Mouse (Mus musculus) thymus, postnatal 0 days (tissue): ENCODE data around the gene Fads6. TPM values are rescaled to one million over a fixed set of nuclear protein-coding genes. Genes with fewer than 3 reads are reported as not detected.

Experiments
- DNase-seq: peaks from one replicate; pipeline ENCODE4 v3.0.0-alpha.2; 2015; ENCODE audit warnings: low spot score
- polyA plus RNA-seq: library from polyadenylated mRNA; unstranded; fragments of >200 nt; fragmentation: Nextera tagmentation; extraction: Ambion mirVana; gene quantifications from 2 replicates; pipeline ENCODE4 v1.2.1, GENCODE M21; 2015

Fads6 gene
- polyA plus RNA-seq, 1 experiment from 2014 or later, result 0.39 TPM

DNA sequence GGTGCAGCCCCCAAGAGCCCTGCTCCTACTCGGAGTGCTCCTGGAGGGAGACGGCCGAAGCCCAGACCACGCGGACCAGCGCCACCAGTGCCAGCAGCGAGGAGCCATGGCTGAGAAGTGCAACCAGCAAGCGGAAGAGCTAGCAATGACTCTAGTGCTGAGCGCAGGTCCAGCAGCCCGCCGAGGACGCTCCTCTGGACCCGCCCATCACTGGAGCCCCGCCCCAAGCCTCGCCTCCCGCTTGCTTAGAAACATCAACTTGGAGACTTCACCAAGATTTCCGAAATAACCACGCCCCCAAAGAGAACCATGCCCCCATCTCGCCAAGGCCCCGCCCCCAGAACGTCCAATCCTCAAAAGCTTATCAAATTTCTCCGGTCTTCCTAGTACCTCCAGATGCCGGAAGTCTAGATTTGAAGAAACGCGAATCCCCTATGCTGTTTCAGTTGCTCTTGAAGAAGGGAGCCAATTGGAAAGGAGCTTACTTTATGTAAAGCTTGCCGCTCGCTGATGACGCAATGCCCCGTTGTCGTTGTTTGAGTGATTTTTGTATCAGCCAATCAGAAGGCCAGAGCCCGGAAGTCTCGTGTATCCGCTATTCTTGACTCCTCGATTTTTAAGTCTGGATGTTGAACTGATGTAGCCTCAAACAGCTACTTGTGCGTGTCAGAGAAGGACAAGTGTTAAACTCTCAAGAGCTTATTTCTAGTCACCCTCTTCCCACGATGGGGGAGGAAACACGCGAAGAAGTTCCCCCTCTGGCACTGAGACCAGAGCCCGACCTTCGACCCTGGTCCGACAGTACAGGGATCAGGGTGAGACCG is 20.5 kb downstream of the Fads6 start, which contains the start of gene Fdxr:
TSS of gene Fdxr (minus strand) at position 271 of the 824 bp plus-strand sequence.
- DNase-seq, result peak; percentile 100

DNA sequence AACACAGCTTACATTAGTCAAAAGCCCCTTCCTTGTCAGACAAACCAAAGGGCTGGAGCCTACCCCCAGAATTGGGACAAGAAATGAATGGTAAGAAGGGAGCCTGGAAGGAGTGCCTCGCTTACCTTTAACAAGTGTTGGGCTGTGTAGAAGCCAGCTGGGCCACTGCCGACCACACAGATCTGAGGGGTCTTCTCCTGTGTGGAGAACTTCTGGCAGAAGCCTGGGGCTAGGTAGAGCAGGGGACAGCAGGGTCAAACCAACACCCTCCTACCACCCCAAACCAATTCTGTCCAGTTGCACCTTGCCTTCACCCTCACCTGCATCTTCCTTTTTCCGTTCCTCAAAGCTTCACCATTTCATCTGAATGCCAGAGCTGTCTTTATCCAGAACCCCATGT is 21.5 kb downstream of the Fads6 start:
- DNase-seq, result no peak

DNA sequence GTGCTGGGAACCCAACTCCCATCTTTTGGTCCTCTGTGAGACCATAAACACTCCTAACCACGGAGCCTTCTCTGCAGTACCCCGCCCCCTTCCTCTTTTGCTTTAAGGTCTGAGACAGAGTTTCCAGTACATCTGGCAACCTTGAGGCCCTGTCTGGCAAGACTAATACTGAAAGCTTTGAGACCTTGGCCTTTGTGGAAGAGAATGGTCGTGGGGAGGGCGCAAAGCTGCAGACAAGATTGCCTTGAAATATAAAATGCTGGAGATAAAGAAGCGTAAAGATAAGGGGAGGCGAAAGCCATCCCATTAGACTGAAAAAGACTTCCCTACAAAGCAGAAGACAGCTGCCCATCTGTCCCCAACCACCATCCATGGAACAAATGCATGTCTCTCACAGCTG is 22.0 kb downstream of the Fads6 start:
- no peak for DNase-seq

DNA sequence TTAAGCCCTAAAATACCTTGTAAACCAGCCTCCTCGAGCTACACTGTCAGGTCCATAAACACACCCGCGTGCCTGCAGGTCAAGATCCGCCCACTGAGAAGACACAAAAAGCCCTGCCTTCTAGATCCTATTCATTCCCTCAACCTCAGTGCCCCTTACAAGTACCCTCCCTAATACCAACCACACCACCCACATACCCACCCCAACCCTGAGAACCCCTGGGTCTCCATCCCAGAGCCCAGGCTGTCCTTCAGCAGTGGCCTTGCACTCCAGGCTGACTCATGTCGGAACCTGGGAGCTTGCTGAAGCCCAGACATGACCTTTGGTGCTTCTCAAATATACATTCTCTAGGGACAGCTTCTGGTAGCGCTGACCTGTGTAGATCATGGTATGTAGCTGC is 22.7 kb downstream of the Fads6 start:
- no peak for DNase-seq

DNA sequence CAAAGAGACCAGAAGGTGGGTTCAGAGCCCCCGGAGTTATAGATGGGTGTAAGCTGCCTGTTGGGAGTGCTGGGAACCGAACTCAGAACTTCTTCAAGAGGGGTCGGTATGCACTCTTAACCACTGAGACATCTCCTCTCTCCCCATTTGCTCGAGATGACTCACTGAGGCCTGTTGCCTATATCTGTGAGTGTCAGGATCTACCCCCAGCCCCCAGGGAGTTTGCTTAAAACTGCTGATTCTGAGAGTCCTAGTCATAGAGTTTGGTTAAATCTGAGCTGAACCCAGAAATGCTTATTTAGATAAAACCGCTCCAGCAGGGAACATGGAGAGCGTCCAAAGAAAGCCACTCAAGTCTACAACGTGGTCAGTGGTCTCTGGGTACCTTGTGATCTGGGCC is 23.3 kb downstream of the Fads6 start:
- no peak for DNase-seq

DNA sequence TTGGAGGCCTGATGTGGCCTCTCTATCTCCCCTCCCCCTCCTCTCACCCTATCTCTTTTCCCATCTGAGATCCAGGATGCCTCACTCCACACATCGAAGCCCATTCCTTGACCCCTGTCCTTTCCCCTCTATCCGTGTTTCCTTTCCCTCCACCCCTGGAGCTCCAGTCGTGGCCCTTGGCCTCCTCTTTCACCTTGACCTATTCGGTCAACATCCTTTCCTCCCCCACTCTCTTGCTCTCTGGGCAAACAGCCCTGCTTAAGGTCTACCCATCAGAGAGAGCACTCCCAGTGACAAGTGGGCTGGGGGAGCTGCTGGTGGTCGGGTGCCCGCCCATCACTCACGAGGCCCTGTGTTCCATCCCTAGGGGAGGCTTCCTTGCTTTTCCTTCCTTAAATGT is 23.7 kb downstream of the Fads6 start:
- DNase-seq, result no peak

DNA sequence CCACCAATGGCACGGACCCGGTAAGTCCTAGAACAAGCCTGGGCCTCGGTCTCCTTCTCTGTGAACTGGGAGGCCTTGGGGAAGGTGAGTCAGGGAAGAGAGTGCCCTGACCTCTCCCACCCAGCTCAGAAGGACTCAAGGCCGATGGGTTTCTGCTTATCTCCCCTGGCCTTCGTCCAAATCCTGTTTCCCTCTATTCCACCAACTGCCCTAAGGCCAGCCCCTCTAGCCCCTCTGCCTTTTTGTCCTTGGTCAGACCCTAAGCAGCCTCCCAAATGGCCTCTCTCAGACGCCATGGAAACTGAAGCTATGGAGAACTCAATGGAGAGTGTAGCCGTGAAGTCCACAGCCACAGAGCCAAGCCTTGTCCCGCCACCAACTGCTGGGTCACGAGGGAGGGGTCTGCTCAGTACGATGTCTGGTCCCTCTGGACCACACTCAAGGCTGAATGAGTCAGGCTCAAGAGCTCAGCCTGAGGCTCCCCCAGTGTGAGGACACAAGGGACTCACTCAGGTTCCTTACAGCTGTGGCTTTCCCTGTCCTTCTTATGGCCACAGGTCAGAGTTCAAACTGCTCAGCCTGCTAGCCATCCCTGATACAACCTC is 24.5 kb downstream of the Fads6 start:
- no peak for DNase-seq

DNA sequence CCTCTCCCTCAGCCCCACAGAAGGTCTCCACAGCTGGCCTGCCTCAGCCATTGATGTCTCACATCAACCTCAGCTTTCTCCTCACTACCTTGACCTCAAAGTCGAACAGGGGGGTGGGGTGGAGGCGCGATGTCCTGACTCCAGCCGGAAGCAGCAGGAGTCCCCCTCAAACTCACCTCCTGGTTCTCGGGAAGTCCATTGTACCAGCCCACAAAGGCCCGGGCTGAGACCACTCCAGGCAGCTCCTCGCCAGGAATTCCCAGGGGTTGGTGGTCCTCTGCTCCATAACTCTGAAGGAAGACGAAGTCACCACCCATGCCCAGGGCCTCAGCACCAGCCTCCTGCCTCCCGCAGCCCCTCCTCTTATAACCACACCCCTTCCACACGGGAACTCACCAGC is 26.0 kb downstream of the Fads6 start:
- no peak for DNase-seq

DNA sequence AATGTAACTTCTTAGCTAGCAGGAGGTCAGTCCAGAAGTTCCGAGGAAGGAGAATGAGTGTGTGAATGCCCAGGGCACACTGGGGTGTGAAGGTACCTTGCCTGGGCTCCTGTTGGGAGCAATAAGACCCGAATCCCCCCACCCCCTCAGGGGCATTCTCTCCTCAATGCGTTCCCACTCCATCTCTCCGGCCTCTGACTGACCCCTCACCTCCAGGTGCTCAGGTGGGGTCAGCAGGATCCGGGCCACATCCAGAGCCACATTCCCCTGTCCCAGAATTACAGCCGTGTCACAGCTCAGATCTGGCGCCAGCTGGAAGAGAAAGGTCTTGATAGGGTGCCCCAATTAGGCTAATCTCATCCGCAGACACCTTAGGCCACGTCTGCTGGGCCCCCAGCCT is 26.4 kb downstream of the Fads6 start:
- DNase-seq, result no peak

DNA sequence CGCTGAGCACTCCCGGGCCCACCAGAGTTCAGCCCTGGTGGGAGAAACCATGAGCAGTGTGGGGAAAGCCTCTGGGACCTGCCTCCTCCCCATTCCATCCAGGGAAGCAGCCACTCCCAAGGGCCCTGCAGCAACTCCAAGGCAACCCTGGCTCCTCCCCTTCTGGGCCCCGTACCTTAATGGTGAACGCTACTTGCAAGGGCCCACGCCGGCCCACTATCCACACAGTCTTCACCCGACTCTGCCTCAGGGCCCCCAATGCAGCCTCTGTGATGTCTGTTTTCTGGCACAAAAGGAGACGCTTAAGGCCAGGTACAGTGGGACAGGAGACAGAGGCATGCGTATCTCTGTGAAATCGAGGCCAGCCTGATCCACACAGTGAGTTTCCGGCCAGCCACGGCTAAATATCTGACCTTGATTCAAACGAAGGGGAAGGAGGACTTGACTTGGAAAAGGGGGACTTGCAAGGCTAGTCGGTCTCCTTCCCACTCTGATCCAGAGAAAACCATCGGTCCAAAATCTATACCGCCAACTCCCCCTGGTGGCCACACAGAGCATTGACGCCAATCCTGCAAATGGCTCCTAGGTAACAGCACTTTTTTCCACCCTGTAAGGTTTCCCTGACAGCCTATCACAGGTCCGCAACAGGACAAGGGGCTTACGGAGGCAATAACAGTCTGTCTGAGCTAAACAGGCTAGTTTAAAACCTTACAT is 27.2 kb downstream of the Fads6 start:
- peak; percentile 58 for DNase-seq

DNA sequence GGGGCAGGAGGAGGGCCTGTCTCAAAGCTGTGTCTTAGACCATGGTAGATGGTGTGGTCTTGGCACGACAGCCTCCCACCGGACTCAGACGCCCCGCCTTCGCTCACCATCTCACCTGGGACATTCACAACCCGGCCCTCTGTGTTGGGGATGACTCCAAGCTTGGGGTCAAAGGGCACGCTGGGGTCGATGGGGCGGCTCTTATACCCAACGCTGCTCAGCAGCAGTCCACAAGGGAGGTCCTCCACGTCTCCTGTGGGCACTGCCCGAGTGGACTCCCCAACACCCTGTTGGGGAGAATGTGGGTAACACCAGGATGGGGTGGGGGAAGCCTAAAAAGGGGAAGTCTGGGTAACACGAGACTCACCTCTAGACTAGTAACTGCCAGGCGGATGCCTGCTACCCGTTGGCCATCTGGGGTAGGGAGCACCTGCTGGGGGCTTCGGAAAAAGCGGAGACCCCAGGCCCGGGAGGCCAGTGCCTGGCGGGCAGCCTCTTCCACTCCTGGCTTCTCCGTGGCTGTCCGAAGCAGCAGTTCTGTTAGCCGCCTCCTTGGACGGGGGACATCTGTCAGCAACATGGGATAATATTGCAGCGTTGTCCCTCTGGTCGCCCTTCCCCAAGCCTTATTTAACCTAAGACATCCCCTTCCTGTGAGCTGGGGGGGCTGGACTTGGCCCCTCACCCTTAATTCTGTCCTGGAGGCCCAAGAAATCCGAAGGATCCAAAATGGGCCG is 28.0 kb downstream of the Fads6 start:
- no peak for DNase-seq

DNA sequence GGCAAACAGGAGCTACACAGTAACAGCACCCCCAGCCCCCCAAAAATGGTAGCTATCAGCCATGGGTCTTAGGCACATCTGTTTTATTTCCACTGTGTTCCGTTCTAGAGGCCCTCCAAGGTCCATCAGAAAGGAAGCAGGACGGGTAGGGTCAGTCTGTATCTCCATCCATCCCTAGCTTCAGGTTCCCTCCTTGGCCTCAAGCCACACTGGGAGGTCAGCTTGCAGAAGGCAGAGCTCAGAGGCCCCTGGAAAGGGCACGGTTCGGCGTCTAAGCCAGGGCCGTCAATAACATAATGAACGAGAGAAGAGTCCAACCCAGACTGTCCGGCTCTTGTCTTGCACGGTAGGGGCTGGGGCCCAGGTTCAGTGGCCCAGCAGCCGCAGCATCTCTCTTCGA is 29.5 kb downstream of the Fads6 start:
- no peak for DNase-seq

DNA sequence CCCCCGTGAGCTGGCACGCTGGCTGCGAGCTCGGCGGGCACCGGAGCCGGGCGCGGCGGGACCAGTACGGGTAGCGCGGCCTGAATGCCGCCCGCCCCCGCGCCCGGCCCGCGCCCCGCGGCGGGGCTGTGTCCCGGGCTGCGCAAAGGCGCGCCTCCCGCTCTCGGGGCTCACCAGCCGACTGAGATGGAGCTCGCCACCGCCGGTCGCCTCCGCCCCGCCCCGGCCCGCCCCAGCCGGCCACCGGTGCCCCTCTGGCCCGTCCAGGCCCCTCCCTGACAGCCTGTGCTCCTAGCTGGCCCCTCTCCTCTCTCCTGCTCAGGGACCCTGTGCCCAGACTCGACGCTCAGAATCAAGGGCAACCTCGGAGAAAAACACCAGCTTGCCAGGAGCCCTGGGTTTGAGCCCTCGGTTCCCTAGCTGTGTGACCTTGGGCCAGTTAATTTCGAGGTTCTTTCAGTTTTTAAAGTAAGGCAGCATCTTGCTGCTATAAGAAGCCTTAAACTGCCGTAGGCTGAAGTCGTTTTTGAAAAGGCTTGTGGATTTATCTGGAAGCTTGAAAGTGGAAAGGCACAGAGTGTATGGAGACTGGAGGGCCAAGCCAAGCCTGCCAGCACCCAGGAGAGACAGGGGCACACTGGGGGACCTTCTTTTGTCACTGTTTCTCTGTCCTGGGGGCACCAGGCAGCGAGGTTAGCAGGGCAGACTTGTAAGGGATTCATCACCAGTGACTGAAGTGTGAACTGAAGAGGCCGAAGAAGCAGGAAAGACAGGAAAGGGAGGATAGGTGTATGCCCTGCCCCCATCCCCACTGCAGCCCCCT is 30.2 kb downstream of the Fads6 start, which contains the start of gene Grin2c:
TSS of gene Grin2c (minus strand) at position 183 of the 823 bp plus-strand sequence.
- no peak for DNase-seq

DNA sequence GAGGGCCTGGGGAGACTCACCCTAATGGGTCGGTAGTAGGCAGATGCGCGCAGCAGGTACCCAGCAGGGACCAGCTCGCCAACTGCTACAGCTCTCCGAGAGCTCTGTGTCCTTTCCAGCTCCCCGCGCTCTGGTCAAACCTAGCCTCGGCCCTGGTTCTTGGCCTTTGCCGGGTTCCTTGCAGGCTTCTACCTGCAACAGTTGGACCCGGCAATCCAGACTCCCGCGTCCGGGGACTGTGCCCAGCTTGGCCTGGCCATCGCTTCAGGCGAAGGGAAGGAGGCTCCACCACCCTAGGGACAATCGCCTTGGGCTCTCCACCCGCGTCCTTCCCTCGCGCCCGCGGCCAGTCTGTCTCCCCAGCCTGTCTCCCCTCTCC is 31.1 kb downstream of the Fads6 start:
- no peak for DNase-seq

DNA sequence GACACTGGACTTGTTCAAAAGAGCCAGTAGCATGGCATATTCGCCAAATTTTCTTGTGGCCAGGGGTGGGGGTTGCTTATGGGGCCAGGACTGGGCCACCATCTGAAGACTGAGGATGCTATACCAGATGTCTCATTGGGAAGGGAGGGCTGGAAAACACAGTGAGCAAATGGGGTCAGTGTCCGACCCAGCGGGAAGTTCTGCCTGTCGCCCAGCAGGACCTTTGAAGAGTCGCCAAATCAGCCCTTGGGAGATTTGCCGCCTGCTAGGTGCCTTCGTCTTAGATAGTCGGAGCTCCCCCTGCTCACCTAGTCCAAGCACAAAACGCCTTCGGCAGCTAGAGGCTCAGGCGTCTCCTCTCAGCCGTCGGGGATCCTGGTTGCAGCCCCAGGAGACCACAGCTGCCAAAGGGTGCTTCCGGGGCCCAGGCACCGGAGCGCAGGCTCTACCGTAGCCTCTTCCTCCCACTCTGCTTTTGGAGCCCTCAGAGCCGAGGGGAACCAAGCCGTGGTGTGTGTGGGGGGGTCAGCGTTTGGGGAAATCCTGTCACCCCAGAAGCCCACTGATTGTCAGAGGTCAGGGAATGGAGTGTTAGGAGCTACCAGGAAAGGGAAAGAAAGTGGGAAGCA is 31.6 kb downstream of the Fads6 start:
- peak; percentile 39 for DNase-seq

DNA sequence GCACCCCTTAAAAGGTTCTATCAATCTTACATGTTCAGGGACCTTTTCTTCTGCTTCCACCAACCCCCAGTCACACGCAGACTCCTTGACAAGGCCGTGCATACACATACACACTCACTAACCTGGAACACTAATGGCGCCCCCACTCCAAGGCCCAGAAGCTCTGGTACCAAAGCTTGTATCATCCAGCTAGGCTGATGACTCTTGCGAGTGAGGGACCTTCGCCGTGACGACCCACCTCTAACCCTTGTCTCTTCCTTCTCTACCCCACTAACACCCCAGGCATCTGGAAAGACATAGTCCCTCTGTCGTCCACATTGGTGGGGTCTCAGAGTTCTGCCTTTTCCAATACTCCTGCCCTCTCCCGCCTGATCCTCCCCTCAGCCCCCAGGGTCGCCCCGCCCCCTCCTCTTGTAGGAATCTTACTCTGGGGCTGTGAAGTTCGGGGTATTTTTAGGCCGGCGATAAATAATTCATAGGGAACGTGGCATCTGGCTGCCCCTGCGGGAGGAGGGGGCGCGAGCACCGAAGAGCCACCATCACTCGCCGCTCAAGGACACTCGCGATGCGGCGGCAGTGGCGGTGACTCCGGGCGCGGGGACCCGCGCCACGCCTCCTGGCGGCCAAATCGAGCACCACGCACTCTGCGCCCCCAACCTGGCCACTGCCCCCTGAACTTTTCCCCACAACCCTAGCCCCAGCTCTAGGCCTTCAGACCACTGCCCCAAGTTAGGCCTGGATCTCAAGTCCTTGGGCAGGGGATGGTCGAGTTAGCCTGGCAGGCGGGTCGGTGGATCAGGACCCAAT is 32.4 kb downstream of the Fads6 start:
- peak; percentile 55 for DNase-seq

DNA sequence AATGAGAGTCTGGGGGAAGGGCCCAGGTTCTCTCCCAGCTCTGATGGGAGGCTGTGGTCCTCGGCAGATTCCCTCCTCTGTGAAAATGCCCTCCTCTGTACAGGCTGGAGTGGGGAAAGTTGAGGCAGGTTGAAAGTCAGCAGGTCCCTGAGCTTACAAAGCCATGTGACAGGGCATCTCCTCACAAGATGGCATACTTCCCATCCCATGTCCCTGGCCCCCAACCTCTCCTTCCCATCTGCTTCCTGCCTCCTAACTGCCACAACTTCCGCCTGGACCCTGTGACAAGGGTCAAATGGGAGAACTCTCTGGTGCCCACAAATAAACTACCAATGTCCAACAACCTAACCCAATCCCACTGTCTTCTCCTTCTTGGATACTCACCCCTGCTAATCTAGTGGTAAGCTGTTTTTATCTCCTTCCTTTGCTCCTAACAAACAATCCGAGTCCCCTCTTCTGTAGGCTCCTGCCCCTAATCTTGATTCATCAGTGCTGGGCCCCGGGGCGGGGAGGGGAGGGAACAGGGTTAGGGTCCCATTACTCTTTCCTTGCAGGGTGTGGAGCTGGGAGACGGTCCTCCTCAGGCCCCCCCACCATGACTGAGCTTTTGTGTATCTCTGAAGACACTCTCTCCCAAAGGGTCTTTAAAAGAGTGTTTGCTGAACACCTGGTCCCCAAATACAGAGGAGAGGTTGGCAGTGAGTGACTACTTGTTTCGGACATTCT is 33.2 kb downstream of the Fads6 start:
- DNase-seq, result no peak

DNA sequence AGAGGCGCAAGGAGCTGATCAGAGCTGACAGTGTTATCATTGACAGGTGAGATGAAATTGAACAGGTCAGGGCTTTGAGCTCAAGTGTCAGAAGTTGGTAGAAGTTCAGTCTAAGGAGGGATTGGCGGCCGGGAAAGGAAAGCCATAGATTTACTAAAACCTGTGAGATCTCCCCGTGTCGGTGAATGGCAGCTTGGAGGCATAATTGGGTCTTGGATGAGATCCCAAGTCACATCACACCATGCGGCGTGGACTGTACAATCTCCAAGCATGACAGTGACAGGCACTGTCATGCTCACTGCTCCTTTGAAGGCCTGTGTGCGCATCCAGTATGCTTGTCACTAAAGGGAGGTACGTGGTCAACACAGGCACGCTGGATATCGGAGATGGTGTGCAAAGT is 34.5 kb downstream of the Fads6 start:
- DNase-seq, result no peak

DNA sequence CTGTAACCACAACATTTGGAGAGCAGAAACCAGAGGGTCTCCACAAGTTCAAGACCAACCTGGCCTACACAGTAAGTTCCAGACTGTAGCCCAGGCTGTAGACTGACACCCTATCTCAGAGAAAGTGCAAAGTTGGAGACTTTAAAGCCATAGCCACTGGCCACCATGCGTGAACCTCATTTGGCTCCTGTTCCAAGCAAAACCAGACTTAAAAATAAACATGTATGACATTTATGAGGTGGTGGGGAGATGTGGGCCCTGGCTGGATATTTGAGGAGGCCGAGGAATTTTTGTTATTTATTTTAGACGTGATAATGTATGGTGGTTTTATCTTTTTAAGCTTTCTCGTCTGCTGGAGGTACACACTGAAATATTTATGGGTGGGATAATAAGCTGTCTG is 38.3 kb downstream of the Fads6 start:
- no peak for DNase-seq
